ENCODE assay signal across 27 mouse cellular contexts in genomic region chr8:121995112-121995511, GRCm38 (mm10). TPM values are rescaled to one million over a fixed set of nuclear protein-coding genes. Genes with fewer than 3 reads are reported as not detected.
DNase-seq lines count a peak whose midpoint lies in the region; ATAC-seq and TF ChIP-seq lines count a peak whose summit lies in the region.
"Had no signal": no experiment of that assay in that cellular context is flagged by ENCODE, and none has a peak within 500 bp of the region (broad histone marks: within the 10 kb centered on the region; RNA-seq: fewer than 3 reads in every experiment).

No protein-coding gene starts in this region.

- 90% methylated on average over 4 of the region's 4 CpGs for WGBS in hindbrain, embryonic 13.5 days
- WGBS in hindbrain, embryonic 14.5 days: 92% methylated on average over 4 of the region's 4 CpGs
- WGBS in stomach, postnatal 0 days: 67% methylated on average over 4 of the region's 4 CpGs
- WGBS in midbrain, embryonic 10.5 days: 96% methylated on average over 4 of the region's 4 CpGs

- no peaks in the 10 kb centered on the region for H3K27me3 ChIP-seq in hindbrain, embryonic 13.5 days
- H3K27me3 ChIP-seq in hindbrain, embryonic 14.5 days (ENCODE audit: control insufficient read depth, insufficient read depth, low read length): no peaks in the 10 kb centered on the region
- no peaks in the 10 kb centered on the region for H3K27me3 ChIP-seq in C2C12 (ENCODE audit: control insufficient read depth, insufficient read depth, insufficient read length)
- H3K27me3 ChIP-seq in stomach, postnatal 0 days (ENCODE audit: control insufficient read depth, insufficient read depth, low read length): no peaks in the 10 kb centered on the region
- H3K27me3 ChIP-seq in midbrain, embryonic 10.5 days (ENCODE audit: low read depth, poor library complexity, severe bottlenecking): no peaks in the 10 kb centered on the region
- H3K27me3 ChIP-seq: embryonic facial prominence, embryonic 12.5 days; midbrain, embryonic 13.5 days; neural tube, embryonic 13.5 days had no signal

- no peak for TF ChIP-seq EP300 in stomach, postnatal 0 days (optimal IDR thresholded peaks at IDR 0.05)

- ATAC-seq in hindbrain, embryonic 13.5 days (ENCODE audit: low FRiP score): no peak
- ATAC-seq in hindbrain, embryonic 14.5 days (ENCODE audit: low FRiP score): no peak
- ATAC-seq in activated CD4-positive, CD25-positive, alpha-beta regulatory T cell, adult 4 months: peak; percentile 46
- ATAC-seq in stomach, postnatal 0 days (ENCODE audit: low FRiP score, low TSS enrichment): no peak
- ATAC-seq: hindbrain, embryonic 16.5 days; intestine, embryonic 16.5 days; midbrain, embryonic 13.5 days had no signal

- no peak overlapping the region for H3ac ChIP-seq in C2C12 (ENCODE audit: control insufficient read depth, insufficient read length, low read depth)

- no peak for DNase-seq in hindbrain, embryonic 14.5 days (ENCODE audit: low spot score)
- no peak for DNase-seq in stomach, postnatal 0 days (ENCODE audit: low spot score)
- DNase-seq in cerebellum, adult 8-10 months: no peak
- no peak for DNase-seq in midbrain, embryonic 10.5 days (ENCODE audit: low spot score)
- DNase-seq: adrenal gland, postnatal 10 days; cerebellum, adult 9-10 months; cerebellum, postnatal 36 days; gastrocnemius, postnatal 14 days; kidney, adult 8-10 months; kidney, postnatal 10 days; liver; lung, embryonic 14.5 days had no signal

- H3K79me3 ChIP-seq in C2C12 (ENCODE audit: low read depth): no peaks in the 10 kb centered on the region

- H3K4me1 ChIP-seq in hindbrain, embryonic 13.5 days (replicated peaks): peaks cover 6% of the 10 kb centered on the region; the same call in 1 of the 2 replicates
- H3K4me1 ChIP-seq in hindbrain, embryonic 14.5 days (replicated peaks; ENCODE audit: control insufficient read depth, insufficient read depth, low read length): no peaks in the 10 kb centered on the region
- no peaks in the 10 kb centered on the region for H3K4me1 ChIP-seq in stomach, postnatal 0 days (replicated peaks; ENCODE audit: control insufficient read depth, insufficient read depth)
- no peaks in the 10 kb centered on the region for H3K4me1 ChIP-seq in midbrain, embryonic 10.5 days
- H3K4me1 ChIP-seq: embryonic facial prominence, embryonic 12.5 days; midbrain, embryonic 13.5 days; neural tube, embryonic 13.5 days had no signal

- H3K9me3 ChIP-seq in hindbrain, embryonic 13.5 days: no peaks in the 10 kb centered on the region
- no peaks in the 10 kb centered on the region for H3K9me3 ChIP-seq in hindbrain, embryonic 14.5 days (ENCODE audit: control insufficient read depth, low read length)
- no peaks in the 10 kb centered on the region for H3K9me3 ChIP-seq in stomach, postnatal 0 days (ENCODE audit: control insufficient read depth, low read length)
- H3K9me3 ChIP-seq in midbrain, embryonic 10.5 days (replicated peaks): no peaks in the 10 kb centered on the region
- H3K9me3 ChIP-seq: embryonic facial prominence, embryonic 12.5 days; midbrain, embryonic 13.5 days; neural tube, embryonic 13.5 days had no signal

- H3K27ac ChIP-seq in hindbrain, embryonic 13.5 days: 0 out of 2 replicates have a peak overlapping the region, but pooled peaks have one; percentile 12
- H3K27ac ChIP-seq in hindbrain, embryonic 14.5 days: no peak overlapping the region
- H3K27ac ChIP-seq in stomach, postnatal 0 days (replicated peaks): no peak overlapping the region
- no peak overlapping the region for H3K27ac ChIP-seq in midbrain, embryonic 10.5 days (replicated peaks)
- H3K27ac ChIP-seq: embryonic facial prominence, embryonic 12.5 days; liver, embryonic 14.5 days; midbrain, embryonic 13.5 days; neural tube, embryonic 13.5 days had no signal

- peaks cover 19% of the 10 kb centered on the region for H3K79me2 ChIP-seq in C2C12 (ENCODE audit: control insufficient read depth, insufficient read depth)

- no peak overlapping the region for H3K9ac ChIP-seq in hindbrain, embryonic 13.5 days
- no peak overlapping the region for H3K9ac ChIP-seq in hindbrain, embryonic 14.5 days
- H3K9ac ChIP-seq in stomach, postnatal 0 days (ENCODE audit: low read length): peak overlapping the region; percentile 4; the same call in 1 of the 2 replicates
- H3K9ac ChIP-seq: embryonic facial prominence, embryonic 12.5 days; liver, embryonic 14.5 days; lung, embryonic 14.5 days; midbrain, embryonic 13.5 days; neural tube, embryonic 13.5 days had no signal

- no peak overlapping the region for H3K4me2 ChIP-seq in hindbrain, embryonic 13.5 days
- no peak overlapping the region for H3K4me2 ChIP-seq in hindbrain, embryonic 14.5 days (replicated peaks)
- no peak overlapping the region for H3K4me2 ChIP-seq in stomach, postnatal 0 days (replicated peaks; ENCODE audit: low read depth)
- H3K4me2 ChIP-seq: embryonic facial prominence, embryonic 12.5 days; heart, embryonic 11.5 days; lung, embryonic 14.5 days; midbrain, embryonic 13.5 days; neural tube, embryonic 13.5 days had no signal

- TF ChIP-seq CTCF in C2C12 (IDR thresholded peaks at IDR 0.05; ENCODE audit: control insufficient read depth, insufficient read depth, insufficient read length): no peak
- TF ChIP-seq CTCF in stomach, postnatal 0 days (IDR thresholded peaks at IDR 0.05; ENCODE audit: low read depth): no peak

- H3K4me3 ChIP-seq in hindbrain, embryonic 13.5 days: no peak overlapping the region
- no peak overlapping the region for H3K4me3 ChIP-seq in hindbrain, embryonic 14.5 days (replicated peaks; ENCODE audit: low read length)
- no peak overlapping the region for H3K4me3 ChIP-seq in C2C12 (ENCODE audit: insufficient read depth, poor library complexity, severe bottlenecking)
- no peak overlapping the region for H3K4me3 ChIP-seq in stomach, postnatal 0 days (ENCODE audit: low read depth, low read length)
- no peak overlapping the region for H3K4me3 ChIP-seq in midbrain, embryonic 10.5 days
- H3K4me3 ChIP-seq: embryonic facial prominence, embryonic 12.5 days; erythroblast, embryonic 14.5 days; midbrain, embryonic 13.5 days; neural tube, embryonic 13.5 days had no signal

- H3K36me3 ChIP-seq in hindbrain, embryonic 13.5 days: peaks cover 79% of the 10 kb centered on the region
- H3K36me3 ChIP-seq in hindbrain, embryonic 14.5 days (replicated peaks; ENCODE audit: control insufficient read depth, insufficient read depth): peaks cover 69% of the 10 kb centered on the region
- H3K36me3 ChIP-seq in C2C12 (ENCODE audit: control insufficient read depth, insufficient read depth): peaks cover 34% of the 10 kb centered on the region
- peaks cover 12% of the 10 kb centered on the region for H3K36me3 ChIP-seq in stomach, postnatal 0 days (ENCODE audit: control insufficient read depth, insufficient read depth, low read length)
- H3K36me3 ChIP-seq in midbrain, embryonic 10.5 days: peaks cover 90% of the 10 kb centered on the region

TF ChIP-seq in C2C12, 6 proteins besides CTCF, POLR2A, EP300 and RAD21:
- no peak for TF ChIP-seq FOSL1 (IDR thresholded peaks at IDR 0.05; ENCODE audit: insufficient read depth, low read length, poor library complexity, severe bottlenecking)
- no peak for TF ChIP-seq CEBPB (IDR thresholded peaks at IDR 0.05; ENCODE audit: low read depth)
- TF ChIP-seq MAX (IDR thresholded peaks at IDR 0.05): peak; percentile 74
- TF ChIP-seq MYOG (IDR thresholded peaks at IDR 0.05; ENCODE audit: control insufficient read depth, extremely low read depth, insufficient read length): no peak
- no peak for TF ChIP-seq USF1 (IDR thresholded peaks at IDR 0.05; ENCODE audit: low read depth)
- no peak for TF ChIP-seq MYOD1 (IDR thresholded peaks at IDR 0.05; ENCODE audit: control insufficient read depth, insufficient read length, low read depth)

RNA-seq across cellular contexts. Expression of gene Banp, which starts 45.6 kb away (rescaled TPM):
- polyA plus RNA-seq in hindbrain, embryonic 13.5 days (2015; fragmentation: Nextera tagmentation; extraction: Ambion mirVana): 50.3 and 59.0 TPM in 2 replicates
- 37.8 and 50.5 TPM in 2 replicates for polyA plus RNA-seq in hindbrain, embryonic 14.5 days (2014; fragmentation: Nextera tagmentation; extraction: Ambion mirVana)
- polyA plus RNA-seq in C2C12 (2012; fragmentation: generic; extraction: Trizol): 25.9 TPM
- 10 to 100 TPM; 24.3 to 30.2 TPM for polyA plus RNA-seq in activated CD4-positive, CD25-positive, alpha-beta regulatory T cell, adult 4 months (2017; shearing (Covaris generic))
- 9.0 and 10.0 TPM in 2 replicates for polyA plus RNA-seq in stomach, postnatal 0 days (2015; fragmentation: Nextera tagmentation; extraction: Ambion mirVana)
- polyA plus RNA-seq in midbrain, embryonic 10.5 days (2016; fragmentation: Nextera tagmentation; extraction: Ambion mirVana): 53.2 and 64.6 TPM in 2 replicates

RNA-seq across cellular contexts. Expression of gene Car5a, which starts 50.4 kb away (rescaled TPM):
- polyA plus RNA-seq in hindbrain, embryonic 13.5 days (2015; fragmentation: Nextera tagmentation; extraction: Ambion mirVana): 0.19 and 0.43 TPM in 2 replicates
- not detected in 2 replicates for polyA plus RNA-seq in hindbrain, embryonic 14.5 days (2014; fragmentation: Nextera tagmentation; extraction: Ambion mirVana)
- polyA plus RNA-seq in C2C12 (2012; fragmentation: generic; extraction: Trizol): not detected
- under 1 TPM in 1 of 2 experiments, not detected in 1; 0.40 TPM for polyA plus RNA-seq in activated CD4-positive, CD25-positive, alpha-beta regulatory T cell, adult 4 months (2017; shearing (Covaris generic))
- 0.12 and 0.30 TPM in 2 replicates for polyA plus RNA-seq in stomach, postnatal 0 days (2015; fragmentation: Nextera tagmentation; extraction: Ambion mirVana)
- polyA plus RNA-seq in midbrain, embryonic 10.5 days (2016; fragmentation: Nextera tagmentation; extraction: Ambion mirVana): 0.27 and 0.30 TPM in 2 replicates
- polyA plus RNA-seq: embryonic facial prominence, embryonic 12.5 days; forebrain, embryonic 11.5 days; heart, embryonic 11.5 days; heart, postnatal 0 days; limb, embryonic 11.5 days; lung, embryonic 14.5 days; stomach, embryonic 14.5 days had no signal
